Mouse (Mus musculus) central nervous system, embryonic 11.5 days (tissue): ENCODE data around the gene Lilra5. TPM values are rescaled to one million over a fixed set of nuclear protein-coding genes. Genes with fewer than 3 reads are reported as not detected.

ENCODE experiments used
- polyA plus RNA-seq: library from polyadenylated mRNA; depleted of rRNA; stranded (reverse); fragments of >200 nt; gene quantifications from 2 replicates; pipeline ENCODE4 v1.2.3, GENCODE M21; 2012; rRNA removed

The Lilra5 gene
- not detected in 2 replicates for polyA plus RNA-seq

DNA sequence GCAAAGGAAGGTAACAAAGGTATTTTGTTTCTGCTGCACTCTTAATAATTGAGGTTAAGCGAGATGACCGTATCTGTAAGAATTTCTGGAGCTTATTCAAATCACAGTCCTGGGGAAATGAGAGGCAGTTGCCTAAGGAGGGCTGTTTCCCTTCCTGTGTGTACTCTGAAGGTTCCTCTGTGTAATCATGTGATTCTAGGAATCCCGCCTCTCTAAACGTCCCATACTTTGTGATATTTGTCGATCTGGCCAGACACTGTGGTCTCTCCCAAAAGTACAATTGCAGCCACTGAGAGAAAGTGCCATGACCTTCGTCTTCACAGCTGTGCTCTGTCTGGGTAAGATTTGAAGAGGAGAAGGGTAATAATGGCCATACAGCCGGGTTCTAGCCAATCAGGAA is at the start of gene Lilra5:
Gene Lilra5 (plus strand): TSS at position 301 of the 400 bp plus-strand sequence.

Other genes with a start within 250 kb of the Lilra5 start
- 0.92 and 1.3 TPM in 2 replicates for gene Lair1, start 174.6 kb upstream of the Lilra5 start, polyA plus RNA-seq
- gene Ttyh1, start 118.3 kb upstream of the Lilra5 start, polyA plus RNA-seq = 77.1 and 112 TPM in 2 replicates
- gene Leng8, start 100.7 kb upstream of the Lilra5 start, polyA plus RNA-seq = 193 and 308 TPM in 2 replicates
- 1.9 and 2.0 TPM in 2 replicates for gene Leng9, start 87.4 kb upstream of the Lilra5 start, polyA plus RNA-seq
- 16.1 and 27.1 TPM in 2 replicates for gene Cdc42ep5, start 72.9 kb upstream of the Lilra5 start, polyA plus RNA-seq
- not detected in 2 replicates for gene Ncr1, start 100.0 kb downstream of the Lilra5 start, polyA plus RNA-seq
- gene Gp6, start 160.0 kb downstream of the Lilra5 start, polyA plus RNA-seq = 0.22 and 0.39 TPM in 2 replicates
- gene Rdh13, start 207.9 kb downstream of the Lilra5 start, polyA plus RNA-seq = 26.7 and 28.3 TPM in 2 replicates
- gene Eps8l1, start 222.9 kb downstream of the Lilra5 start, polyA plus RNA-seq = 1.7 and 4.5 TPM in 2 replicates